ENCODE assay signal across 9 mouse cellular contexts in the genomic region with DNA sequence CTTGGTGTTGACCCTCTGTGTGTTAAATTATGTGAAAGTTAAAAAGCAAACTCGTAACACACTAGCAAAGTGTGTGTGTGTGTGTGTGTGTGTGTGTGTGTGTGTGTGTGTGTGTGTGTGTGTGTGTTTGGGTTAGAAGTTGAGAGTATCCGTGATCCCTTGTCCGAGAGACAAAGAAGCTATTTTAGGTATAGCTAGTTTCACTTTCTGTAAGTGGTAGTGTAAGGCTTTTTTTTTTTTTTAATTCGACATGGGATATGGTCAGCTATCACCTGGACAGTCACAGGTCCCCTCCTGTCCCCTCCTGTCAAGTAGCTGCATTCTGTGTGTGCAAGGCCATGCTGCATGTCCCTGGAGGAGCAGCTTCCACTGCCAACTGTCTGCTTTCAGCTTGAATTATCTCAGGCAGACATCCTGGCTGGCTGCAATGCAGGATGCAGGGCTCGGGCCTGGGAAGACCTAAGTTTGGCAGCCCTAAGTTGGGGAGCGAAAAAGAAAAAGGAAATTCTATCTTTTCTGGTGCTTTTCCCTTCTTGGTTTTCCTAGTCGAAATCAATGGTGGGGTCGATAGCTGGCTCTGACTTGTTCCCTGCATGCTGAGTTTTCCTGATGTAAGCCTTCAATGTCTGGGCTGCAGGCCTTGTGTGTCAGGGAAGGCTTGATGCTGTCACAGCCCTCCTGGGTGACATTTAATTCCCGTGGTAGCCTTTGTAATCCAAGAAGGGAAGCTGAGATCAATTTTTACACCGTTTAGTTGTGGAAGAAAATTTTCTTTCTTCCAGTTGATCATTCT.
DNase-seq lines count a peak whose midpoint lies in the region; ATAC-seq lines count a peak whose summit lies in the region.
"Had no signal": no experiment of that assay in that cellular context is flagged by ENCODE, and none has a peak within 500 bp of the region (broad histone marks: within the 10 kb centered on the region; RNA-seq: fewer than 3 reads in every experiment).

No protein-coding gene starts in this region.

- no peaks in the 10 kb centered on the region for H3K36me3 ChIP-seq in embryonic facial prominence, embryonic 12.5 days
- H3K36me3 ChIP-seq in heart, embryonic 15.5 days = no peaks in the 10 kb centered on the region
- no peaks in the 10 kb centered on the region for H3K36me3 ChIP-seq in neural tube, embryonic 15.5 days
- H3K36me3 ChIP-seq: neural tube, embryonic 12.5 days had no signal

- peaks cover 23% of the 10 kb centered on the region for H3K4me1 ChIP-seq in embryonic facial prominence, embryonic 12.5 days
- H3K4me1 ChIP-seq in heart, embryonic 15.5 days (replicated peaks) = peaks cover 52% of the 10 kb centered on the region
- H3K4me1 ChIP-seq in neural tube, embryonic 15.5 days = peaks cover 41% of the 10 kb centered on the region

- no peak overlapping the region for H3K9ac ChIP-seq in embryonic facial prominence, embryonic 12.5 days
- H3K9ac ChIP-seq in heart, embryonic 15.5 days = 0 out of 2 replicates have a peak overlapping the region, but pooled peaks have one; percentile 23
- no peak overlapping the region for H3K9ac ChIP-seq in neural tube, embryonic 15.5 days (replicated peaks)
- H3K9ac ChIP-seq: neural tube, embryonic 12.5 days had no signal

- H3K27me3 ChIP-seq in embryonic facial prominence, embryonic 12.5 days = no peaks in the 10 kb centered on the region
- H3K27me3 ChIP-seq in heart, embryonic 15.5 days = no peaks in the 10 kb centered on the region
- H3K27me3 ChIP-seq in neural tube, embryonic 15.5 days (replicated peaks) = no peaks in the 10 kb centered on the region
- H3K27me3 ChIP-seq: neural tube, embryonic 12.5 days had no signal

- H3K9me3 ChIP-seq in embryonic facial prominence, embryonic 12.5 days = no peaks in the 10 kb centered on the region
- H3K9me3 ChIP-seq in heart, embryonic 15.5 days (replicated peaks) = no peaks in the 10 kb centered on the region
- H3K9me3 ChIP-seq in neural tube, embryonic 15.5 days (replicated peaks) = no peaks in the 10 kb centered on the region
- H3K9me3 ChIP-seq: neural tube, embryonic 12.5 days had no signal

- whole genome bisulfite sequencing in embryonic facial prominence, embryonic 12.5 days = 50% methylated on average over 10 of the region's 10 CpGs
- WGBS in heart, embryonic 15.5 days = 21% methylated on average over 10 of the region's 10 CpGs
- WGBS in neural tube, embryonic 15.5 days = 51% methylated on average over 10 of the region's 10 CpGs

- H3K4me2 ChIP-seq in embryonic facial prominence, embryonic 12.5 days (replicated peaks) = no peak overlapping the region
- peak overlapping the region; percentile 57 for H3K4me2 ChIP-seq in heart, embryonic 15.5 days
- peak overlapping the region; percentile 22 for H3K4me2 ChIP-seq in neural tube, embryonic 15.5 days
- H3K4me2 ChIP-seq: neural tube, embryonic 12.5 days had no signal

- no peak overlapping the region for H3K4me3 ChIP-seq in embryonic facial prominence, embryonic 12.5 days
- peak overlapping the region; percentile 30 for H3K4me3 ChIP-seq in heart, embryonic 15.5 days
- H3K4me3 ChIP-seq in neural tube, embryonic 15.5 days (replicated peaks) = no peak overlapping the region
- H3K4me3 ChIP-seq: neural tube, embryonic 12.5 days had no signal

- DNase-seq in 3T3-L1 (ENCODE audit: low read depth, low spot score) (peak; percentile 33), NIH3T3 (ENCODE audit: low read depth) (peak; percentile 19)
- DNase-seq in kidney, postnatal 25 days = peak; percentile 46 to 64
- DNase-seq in layer of hippocampus, adult 11-12 months (ENCODE audit: low spot score) = no peak
- no peak for DNase-seq in layer of hippocampus, adult 18-20 months (ENCODE audit: low spot score in 2 of 2)

- peak overlapping the region; percentile 17; the same call in 1 of the 2 replicates for H3K27ac ChIP-seq in embryonic facial prominence, embryonic 12.5 days
- H3K27ac ChIP-seq in heart, embryonic 15.5 days = peak overlapping the region; percentile 87
- H3K27ac ChIP-seq in neural tube, embryonic 15.5 days (replicated peaks) = peak overlapping the region; percentile 73
- H3K27ac ChIP-seq: neural tube, embryonic 12.5 days had no signal

- no peak; the same call in 1 of the 2 replicates for ATAC-seq in embryonic facial prominence, embryonic 12.5 days (ENCODE audit: insufficient number of reproducible peaks, insufficient read depth, low FRiP score, low TSS enrichment)
- 0 out of 2 replicates have a peak, but pooled peaks have one; percentile 41 for ATAC-seq in heart, embryonic 15.5 days (replicated peaks; ENCODE audit: insufficient number of reproducible peaks, insufficient read depth, low FRiP score, low read depth)
- ATAC-seq in neural tube, embryonic 15.5 days (ENCODE audit: low FRiP score) = no peak

Comparison
In these comparisons a context has a peak if more than half of its experiments do, and no peak if none do; other contexts are left out.
1. DNase-seq: peak in 3T3-L1 (single experiment), NIH3T3 (single experiment) and kidney, postnatal 25 days (2 of 2); none in layer of hippocampus, adult 11-12 months (single experiment) and layer of hippocampus, adult 18-20 months (0 of 2).
2. H3K27ac ChIP-seq: peak in every context shown above with its lines; median percentile 87 in heart, embryonic 15.5 days; 73 in neural tube, embryonic 15.5 days; 17 in embryonic facial prominence, embryonic 12.5 days.